Mouse (Mus musculus) liver, embryonic 11.5 days (tissue): ENCODE measurements at regions not wholly inside any gene's neighbourhood (a gene's known extent, or its start where the extent isn't known, plus 50 kb on each side); places are given as distances from the start of the nearest gene placed in this dataset.

ENCODE experiments used
- ATAC-seq: fragments of 200-750 bp; cut with Nextera tagmentation; replicated peaks from 2 replicates; pipeline ENCODE4 v1.8.0; 2017; ENCODE audit warnings: moderate number of reproducible peaks, mild to moderate bottlenecking, moderate TSS enrichment, moderate library complexity; ENCODE audit not compliant: low FRiP score
- DNase-seq: peaks from one replicate; pipeline ENCODE4 v3.0.0-alpha.2; 2017; ENCODE audit warnings: low spot score
- H3K27ac ChIP-seq: fragments of 300-500 bp; sonication (generic); 2 replicates; pipeline ENCODE4 v1.5.1; 2014; ENCODE audit warnings: mild to moderate bottlenecking, low read depth, low read length, control low read depth
- H3K27me3 ChIP-seq: fragments of 300-500 bp; sonication (generic); replicated peaks from 2 replicates; pipeline ENCODE4 v1.6.1; 2014; ENCODE audit warnings: low read length, mixed read lengths; ENCODE audit not compliant: control insufficient read depth, insufficient read depth
- H3K36me3 ChIP-seq: fragments of 300-500 bp; sonication (generic); 2 replicates; pipeline ENCODE4 v1.6.1; 2014; ENCODE audit warnings: mild to moderate bottlenecking, low read length, moderate library complexity, mixed read lengths; ENCODE audit not compliant: control insufficient read depth, insufficient read depth
- H3K4me1 ChIP-seq: fragments of 300-500 bp; sonication (generic); replicated peaks from 2 replicates; pipeline ENCODE4 v1.6.1; 2014; ENCODE audit warnings: low read length, mixed read lengths; ENCODE audit not compliant: control insufficient read depth, insufficient read depth
- H3K4me2 ChIP-seq: fragments of 300-500 bp; sonication (generic); 2 replicates; pipeline ENCODE4 v1.6.1; 2014; ENCODE audit warnings: mild to moderate bottlenecking, control low read depth, moderate library complexity
- H3K4me3 ChIP-seq: fragments of 300-500 bp; sonication (generic); 2 replicates; pipeline ENCODE4 v1.5.1; 2014; ENCODE audit warnings: low read depth, low read length, control low read depth
- H3K9ac ChIP-seq: fragments of 300-500 bp; sonication (generic); 2 replicates; pipeline ENCODE4 v1.6.1; 2014; ENCODE audit warnings: low read depth, low read length, control low read depth
- H3K9me3 ChIP-seq: fragments of 300-500 bp; sonication (generic); 2 replicates; pipeline ENCODE4 v1.6.1; 2016; ENCODE audit warnings: low read length, inconsistent platforms, mixed read lengths; ENCODE audit not compliant: control insufficient read depth
- WGBS: fragments of 180-500 bp; shearing (Covaris S2); extraction: QIAGEN DNeasy Blood & Tissue Kit; methylation state at CpG from one replicate; pipeline ENCODE4 v1.1.7; 2014; 5-methylcytosine and 5-hydroxymethylcytosine counted together

DNA sequence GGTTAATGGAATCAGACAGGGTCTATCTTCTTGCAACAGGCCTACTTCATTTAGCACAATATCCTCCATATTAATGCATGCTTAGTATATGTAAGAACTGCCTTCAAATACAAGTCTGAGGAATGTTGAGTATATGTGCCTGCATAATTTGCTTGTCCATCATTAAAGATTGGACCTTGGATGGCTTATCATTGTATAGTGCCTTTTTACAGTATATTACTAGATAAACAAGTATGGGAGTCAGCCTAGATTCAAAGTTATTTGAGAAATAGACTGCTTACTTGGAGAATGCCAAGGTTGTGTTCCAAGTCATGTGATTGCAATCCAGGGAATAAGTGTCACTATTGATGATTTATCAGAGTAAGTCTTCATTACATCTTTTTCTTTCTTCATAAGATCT lies 491.6 kb upstream of the Btbd3 start:
- Histone ChIP-seq H3K36me3 (no peaks in the 10 kb centered on the region), H3K4me3 (no peak overlapping the region), H3K27me3 (no peaks in the 10 kb centered on the region), H3K4me1 (no peaks in the 10 kb centered on the region), H3K4me2 (no peak overlapping the region), H3K9ac (no peak overlapping the region), H3K27ac (no peak overlapping the region), H3K9me3 (no peaks in the 10 kb centered on the region)
- DNase-seq: no peak
- ATAC-seq: no peak

GRCm38 (mm10) chr2:137759455-137759854 lies 496.9 kb upstream of the Btbd3 start:
- no peak for ATAC-seq
- 88% methylated on average over 2 of the region's 2 CpGs for WGBS
- Histone ChIP-seq H3K4me2 (no peak overlapping the region), H3K4me3 (no peak overlapping the region), H3K9me3 (no peaks in the 10 kb centered on the region), H3K36me3 (no peaks in the 10 kb centered on the region), H3K4me1 (no peaks in the 10 kb centered on the region; the same call in 1 of the 2 replicates), H3K9ac (no peak overlapping the region), H3K27ac (no peak overlapping the region), H3K27me3 (no peaks in the 10 kb centered on the region)
- DNase-seq: no peak

GRCm38 (mm10) chr2:137758389-137758788 lies 498.0 kb upstream of the Btbd3 start:
- no peak overlapping the region for H3K9ac ChIP-seq

GRCm38 (mm10) chr2:137757231-137758212 lies 498.8 kb upstream of the Btbd3 start:
- Histone ChIP-seq H3K27me3 (no peaks in the 10 kb centered on the region), H3K4me3 (no peak overlapping the region), H3K4me1 (no peaks in the 10 kb centered on the region; the same call in 1 of the 2 replicates), H3K9me3 (no peaks in the 10 kb centered on the region), H3K9ac (no peak overlapping the region), H3K36me3 (no peaks in the 10 kb centered on the region), H3K4me2 (no peak overlapping the region), H3K27ac (no peak overlapping the region)
- 55% methylated on average over 13 of the region's 13 CpGs for WGBS
- no peak for DNase-seq
- no peak for ATAC-seq

More at GRCm38 (mm10) chr2:137758389-137758788, 498.0 kb upstream of the Btbd3 start:
- Histone ChIP-seq H3K4me3 (no peak overlapping the region), H3K9me3 (no peaks in the 10 kb centered on the region), H3K27me3 (no peaks in the 10 kb centered on the region), H3K36me3 (no peaks in the 10 kb centered on the region), H3K27ac (no peak overlapping the region), H3K4me2 (no peak overlapping the region), H3K4me1 (no peaks in the 10 kb centered on the region; the same call in 1 of the 2 replicates)
- ATAC-seq (no peak), DNase-seq (no peak)
- WGBS: 57% methylated on average over 4 of the region's 4 CpGs

GRCm38 (mm10) chr2:137756220-137756619 lies 500.1 kb upstream of the Btbd3 start:
- H3K4me1 ChIP-seq: no peaks in the 10 kb centered on the region; the same call in 1 of the 2 replicates

GRCm38 (mm10) chr2:137754481-137754880 lies 501.9 kb upstream of the Btbd3 start:
- Histone ChIP-seq H3K27me3 (no peaks in the 10 kb centered on the region), H3K4me2 (no peak overlapping the region), H3K4me3 (no peak overlapping the region), H3K9me3 (no peaks in the 10 kb centered on the region), H3K4me1 (no peaks in the 10 kb centered on the region; the same call in 1 of the 2 replicates), H3K36me3 (no peaks in the 10 kb centered on the region), H3K9ac (no peak overlapping the region), H3K27ac (no peak overlapping the region)
- ATAC-seq: no peak
- no peak for DNase-seq
- WGBS: 92% methylated on average over 3 of the region's 3 CpGs

More at GRCm38 (mm10) chr2:137756220-137756619, 500.1 kb upstream of the Btbd3 start:
- no peak overlapping the region for H3K4me2 ChIP-seq
- no peaks in the 10 kb centered on the region for H3K27me3 ChIP-seq
- 18% methylated on average over 3 of the region's 3 CpGs for WGBS
- no peak overlapping the region for H3K27ac ChIP-seq
- no peak overlapping the region for H3K4me3 ChIP-seq
- no peak overlapping the region for H3K9ac ChIP-seq
- DNase-seq (no peak), ATAC-seq (no peak)
- no peaks in the 10 kb centered on the region for H3K9me3 ChIP-seq
- H3K36me3 ChIP-seq: no peaks in the 10 kb centered on the region

- no peak overlapping the region for H3K4me2 ChIP-seq
- H3K4me1 ChIP-seq: no peaks in the 10 kb centered on the region
- H3K36me3 ChIP-seq: no peaks in the 10 kb centered on the region
- H3K4me3 ChIP-seq: no peak overlapping the region
- H3K27ac ChIP-seq: no peak overlapping the region
- 10% methylated on average over 2 of the region's 2 CpGs for WGBS
- no peaks in the 10 kb centered on the region for H3K9me3 ChIP-seq
- ATAC-seq: no peak
- no peak for DNase-seq
- H3K9ac ChIP-seq: no peak overlapping the region
- no peaks in the 10 kb centered on the region for H3K27me3 ChIP-seq
Measured at GRCm38 (mm10) chr2:137732410-137732809, 524.0 kb upstream of the Btbd3 start.

- DNase-seq (no peak), ATAC-seq (no peak)
- Histone ChIP-seq H3K27me3 (no peaks in the 10 kb centered on the region), H3K9ac (no peak overlapping the region), H3K4me2 (no peak overlapping the region), H3K36me3 (no peaks in the 10 kb centered on the region), H3K4me3 (no peak overlapping the region), H3K4me1 (no peaks in the 10 kb centered on the region), H3K27ac (no peak overlapping the region), H3K9me3 (no peaks in the 10 kb centered on the region)
- WGBS: 79% methylated on average over 12 of the region's 12 CpGs
Measured at GRCm38 (mm10) chr2:137730472-137730931, 525.9 kb upstream of the Btbd3 start.

DNA sequence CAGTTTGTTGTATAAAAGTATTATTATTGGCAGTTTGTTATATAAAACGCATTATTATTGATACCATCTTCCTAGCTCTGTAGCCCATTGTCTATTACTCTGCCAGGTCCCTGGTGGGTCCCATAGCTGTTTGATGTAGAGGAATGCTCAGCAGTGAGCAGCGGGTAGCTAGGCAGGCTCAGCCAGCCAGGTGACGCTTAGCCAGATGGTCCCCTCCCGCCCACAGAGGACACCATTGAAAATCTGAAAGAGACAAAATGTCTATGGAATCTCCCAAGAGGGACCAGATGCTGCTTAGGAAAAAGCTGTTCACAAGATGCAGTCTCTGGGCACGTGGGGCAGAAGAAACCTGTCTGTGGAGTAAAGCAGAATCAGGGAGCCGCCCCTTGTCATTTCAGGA lies 526.5 kb upstream of the Btbd3 start:
- Histone ChIP-seq H3K4me2 (no peak overlapping the region), H3K4me1 (no peaks in the 10 kb centered on the region), H3K9me3 (no peaks in the 10 kb centered on the region), H3K36me3 (no peaks in the 10 kb centered on the region), H3K27me3 (no peaks in the 10 kb centered on the region), H3K9ac (no peak overlapping the region), H3K27ac (no peak overlapping the region), H3K4me3 (no peak overlapping the region)
- ATAC-seq (no peak), DNase-seq (no peak)
- 76% methylated on average over 6 of the region's 6 CpGs for WGBS
